Mouse (Mus musculus) frontal cortex, postnatal 10 days (tissue): ENCODE data around the gene Vmn1r44.
"Not testable (repeated sequence)": the region's sequence is repeated elsewhere in the genome, so short reads cannot be mapped to it uniquely, and the experiment has no call there.

ENCODE experiments used
- DNase-seq, 2 experiments: peaks; one replicate each; pipeline ENCODE4 v3.0.0; 2022; ENCODE audit warnings: low spot score in 2 of 2, mixed read lengths in 1 of 2

The Vmn1r44 gene

DNA sequence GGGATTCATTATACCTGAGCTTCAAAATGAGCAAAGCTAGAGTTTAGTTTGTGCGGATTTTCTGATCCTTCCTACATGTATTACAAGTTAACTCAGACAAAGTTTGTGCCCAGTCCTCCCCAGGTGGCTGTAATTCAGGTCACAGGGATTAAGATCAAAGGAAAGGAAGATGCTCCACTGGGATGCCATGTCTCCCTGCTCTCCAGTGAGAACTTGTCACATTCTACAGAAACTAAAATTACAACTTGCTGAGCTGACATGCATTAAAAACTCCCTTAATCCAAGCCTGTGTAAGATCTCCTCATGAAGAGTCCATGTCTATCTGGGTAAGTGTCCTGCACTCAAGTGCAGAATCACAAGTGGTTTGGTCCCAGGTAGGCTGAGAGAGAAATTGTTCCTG is at the start of gene Vmn1r44:
Gene Vmn1r44 (plus strand): TSS at position 301 of the 400 bp plus-strand sequence.
- DNase-seq: no peak

GRCm38 (mm10) chr6:89857552-89857951 is 25.9 kb upstream of the Vmn1r44 start:
- DNase-seq: no peak

DNA sequence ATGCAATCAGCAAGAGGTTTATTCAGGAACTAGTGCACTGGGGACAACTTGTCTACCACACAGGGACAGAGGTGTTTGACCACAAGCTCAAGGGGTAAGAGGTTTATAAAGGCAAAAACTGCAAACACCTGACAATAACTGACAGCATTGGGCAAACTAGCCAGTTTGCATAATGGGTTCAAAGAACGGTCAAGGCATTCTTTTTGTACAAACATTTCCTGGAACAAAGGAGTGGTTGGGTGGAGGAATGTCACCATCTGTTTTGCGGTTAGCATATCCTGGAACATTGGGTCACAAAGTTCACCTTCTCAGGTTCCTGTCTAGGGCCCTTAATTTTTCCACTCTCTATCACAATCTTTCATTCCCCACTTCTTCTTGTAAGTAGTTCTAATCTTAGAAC is 23.6 kb upstream of the Vmn1r44 start:
- DNase-seq: no peak

GRCm38 (mm10) chr6:89863792-89864191 is 19.7 kb upstream of the Vmn1r44 start:
- no peak for DNase-seq

DNA sequence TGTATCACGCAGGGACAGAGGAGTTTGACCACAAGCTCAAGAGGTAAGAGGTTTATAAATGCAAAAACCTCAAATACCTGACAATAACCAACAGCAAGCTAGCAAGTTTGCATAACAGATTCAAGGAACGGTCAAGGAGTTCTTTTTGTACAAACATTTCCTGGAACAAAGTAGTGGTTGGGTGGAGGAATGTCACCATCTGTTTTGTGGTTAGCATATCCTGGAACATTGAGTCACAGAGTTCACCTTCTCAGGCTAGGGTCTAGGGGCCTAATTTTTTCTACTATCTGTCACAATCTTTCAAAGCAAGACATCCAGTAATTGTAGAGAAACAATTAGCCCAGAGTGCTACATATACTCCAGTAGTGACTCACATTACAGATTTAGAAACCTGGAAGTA is 16.2 kb upstream of the Vmn1r44 start:
- no peak for DNase-seq

- no peak for DNase-seq
These were observed 15.5 kb upstream of the Vmn1r44 start for GRCm38 (mm10) chr6:89867976-89868375.

DNA sequence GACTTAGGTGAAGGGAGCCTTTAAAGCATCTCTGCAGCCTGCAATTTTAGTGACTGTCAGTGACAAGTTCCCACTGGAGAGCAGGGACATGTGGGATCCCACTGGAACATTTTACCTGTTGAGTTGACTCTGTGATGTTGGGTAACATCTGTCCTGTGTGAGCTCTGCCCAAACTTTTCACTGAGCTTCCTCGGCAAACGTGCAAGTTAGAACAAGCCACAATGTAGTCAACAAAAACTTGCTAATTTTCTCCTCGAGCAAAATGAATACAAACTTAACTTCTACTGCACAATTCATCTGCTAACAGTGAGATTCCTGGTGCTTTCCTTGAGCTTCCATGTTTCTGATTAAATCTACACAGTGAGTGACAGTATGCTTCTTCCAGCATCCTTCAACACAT is 7.1 kb upstream of the Vmn1r44 start, which contains the start of the genes Vmn1r42 and Vmn1r43:
Gene Vmn1r42 (minus strand): TSS at position 101 of the 400 bp plus-strand sequence.
Gene Vmn1r43 (minus strand): TSS at position 101 of the 400 bp plus-strand sequence.
- not testable (repeated sequence) for DNase-seq

DNA sequence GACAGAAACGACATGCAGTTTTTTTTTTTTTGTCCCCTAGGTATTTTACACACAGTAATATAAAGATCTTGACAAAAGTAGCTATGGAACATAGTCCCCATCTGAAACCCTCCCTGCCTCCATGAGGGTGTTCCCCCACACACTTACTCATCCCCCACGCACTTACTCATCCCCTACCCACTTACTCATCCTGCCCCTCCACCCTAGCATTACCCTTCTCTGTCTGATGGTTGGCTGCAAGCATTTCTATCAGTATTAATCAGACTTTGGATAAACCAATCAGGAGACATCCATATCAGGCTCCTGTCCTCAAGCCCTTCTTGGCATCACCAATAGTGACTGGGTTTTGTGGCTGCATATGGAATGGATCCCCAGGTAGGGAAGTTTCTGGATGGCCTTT is 6.5 kb upstream of the Vmn1r44 start:
- DNase-seq: no peak

GRCm38 (mm10) chr6:89880867-89881266 is 2.6 kb upstream of the Vmn1r44 start:
- no peak for DNase-seq

DNA sequence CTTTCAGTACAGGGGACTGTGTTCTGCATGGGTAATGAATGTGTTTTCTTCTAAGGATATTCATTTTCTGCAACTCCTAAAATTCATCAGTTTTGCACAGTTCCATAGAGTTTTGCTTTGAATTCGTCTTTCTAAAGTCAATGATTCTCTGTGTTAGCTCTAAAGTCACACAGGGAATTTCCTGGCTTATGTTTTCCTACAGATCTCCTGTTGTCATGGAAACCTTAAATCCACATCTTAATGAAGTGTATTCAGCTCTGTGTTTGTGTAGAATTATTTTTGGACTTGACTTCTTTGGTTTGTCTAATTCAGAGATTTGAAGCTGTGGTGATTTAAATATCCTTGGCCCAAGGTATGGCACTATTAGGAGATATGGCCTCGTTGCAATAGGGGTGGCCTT is 352 bp downstream of the Vmn1r44 start:
- DNase-seq: no peak

DNA sequence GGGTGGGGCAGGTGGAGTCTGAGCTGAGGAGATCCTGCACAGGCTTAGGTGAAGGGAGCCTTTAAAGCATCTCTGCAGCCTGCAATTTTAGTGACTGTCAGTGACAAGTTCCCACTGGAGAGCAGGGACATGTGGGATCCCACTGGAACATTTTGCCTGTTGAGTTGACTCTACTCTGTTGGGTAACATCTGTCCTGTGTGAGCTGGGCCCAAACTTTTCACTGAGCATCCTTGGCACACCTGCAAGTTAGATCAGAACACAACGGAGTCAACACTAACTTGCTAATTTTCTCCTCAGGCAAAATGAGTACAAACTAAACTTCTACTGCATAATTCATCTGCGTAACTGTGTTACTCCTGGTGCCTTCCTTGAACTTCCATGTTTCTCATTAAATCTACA is 57.0 kb downstream of the Vmn1r44 start, which contains the start of gene Vmn1r45:
Gene Vmn1r45 (minus strand): TSS at position 101 of the 400 bp plus-strand sequence.
- DNase-seq: not testable (repeated sequence)

- DNase-seq: no peak
These were observed 57.5 kb downstream of the Vmn1r44 start for GRCm38 (mm10) chr6:89940926-89941325.
